Mouse (Mus musculus): ENCODE results near the gene Spocd1.

- TF ChIP-seq POLR2A (IDR thresholded peaks at IDR 0.05; ENCODE audit: borderline replicate concordance, insufficient read depth, low read length) (no peak), CTCF (IDR thresholded peaks at IDR 0.05; ENCODE audit: borderline replicate concordance, insufficient read depth, low read depth, low read length) (no peak)
These were observed 10.6 kb upstream of the Spocd1 start for GRCm38 (mm10) chr4:129918464-129918863.

Data from cerebellum, adult 2 months (tissue).